Mouse (Mus musculus) ES-E14 (cell line): Measurements from ENCODE around the gene Rab24.

Experiments
- CHD2 ChIP-seq: IDR thresholded peaks from 2 replicates; pipeline ENCODE4 v1.6.1; 2014; ENCODE audit warnings: mild to moderate bottlenecking, low read depth, low read length, inconsistent platforms
- HCFC1 ChIP-seq: IDR thresholded peaks from 2 replicates; pipeline ENCODE4 v1.6.1; 2012; ENCODE audit warnings: low read length, inconsistent platforms, borderline replicate concordance; ENCODE audit not compliant: insufficient read depth

DNA sequence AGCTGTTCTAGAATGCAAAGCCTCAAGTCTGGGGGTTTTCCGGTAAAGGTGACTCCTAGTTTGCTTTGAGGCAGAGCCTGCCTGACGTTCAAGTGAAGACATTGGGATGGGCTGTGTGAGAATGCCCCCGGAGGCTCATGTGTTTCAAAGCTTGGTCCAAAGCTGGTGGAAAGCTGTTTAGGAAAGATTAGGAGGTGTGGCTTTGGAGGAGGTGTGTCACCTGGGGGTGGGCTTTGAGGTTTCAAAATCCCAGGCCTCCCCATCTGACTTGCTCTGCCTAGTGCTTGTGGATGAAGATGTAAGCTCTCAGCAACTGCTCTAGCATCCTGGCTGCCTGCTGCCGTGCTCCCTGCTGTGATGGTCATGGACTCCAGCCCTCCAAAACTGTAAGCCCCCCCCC, 14.0 kb upstream of the Rab24 start:
- TF ChIP-seq CHD2 = no peak
- TF ChIP-seq HCFC1 = no peak
